Mouse (Mus musculus): Measurements from ENCODE around the gene Gm45837.

DNA sequence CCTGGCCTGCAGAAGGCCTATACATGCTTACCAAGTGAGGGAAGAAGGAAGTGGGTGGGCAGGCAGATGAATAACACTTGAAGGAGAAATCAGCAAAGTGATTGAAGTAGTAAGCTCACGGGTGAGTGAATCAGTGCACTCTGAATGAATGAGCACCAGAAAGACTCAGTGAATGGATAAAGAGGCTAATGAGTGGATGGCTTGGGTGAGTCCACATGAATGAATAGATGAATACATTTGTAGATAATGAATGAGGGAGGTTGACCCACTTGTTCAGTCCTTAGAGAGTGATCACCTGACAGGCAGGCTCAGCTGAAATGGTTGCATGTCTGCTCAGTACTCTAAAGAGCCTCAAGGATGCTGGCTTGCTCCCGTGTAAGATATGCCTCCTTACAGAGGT lies 112.5 kb downstream of the Gm45837 start:
- no peak for TF ChIP-seq CTCF (IDR thresholded peaks at IDR 0.05; ENCODE audit: borderline replicate concordance, control insufficient read depth, extremely low read depth, insufficient read depth, low read length, poor library complexity)
- no peak for TF ChIP-seq POLR2A (IDR thresholded peaks at IDR 0.05; ENCODE audit: control insufficient read depth, extremely low read depth, insufficient read depth, low read length, poor library complexity)
